Mouse (Mus musculus) CH12.LX (cell line): Measurements from ENCODE around the gene Acaca. TPM values are rescaled to one million over a fixed set of nuclear protein-coding genes. Genes with fewer than 3 reads are reported as not detected.

Source experiments
- DNase-seq: peaks from one replicate; pipeline ENCODE4 v3.0.0-alpha.2; 2013; ENCODE audit errors: extremely low read depth
- H3K27ac ChIP-seq: 2 replicates; pipeline ENCODE4 v1.5.1; 2012; ENCODE audit warnings: low read depth, mild to moderate bottlenecking, control low read depth, moderate library complexity; ENCODE audit not compliant: insufficient read depth
- H3K27me3 ChIP-seq: replicated peaks from 2 replicates; pipeline ENCODE3; 2012; ENCODE audit warnings: inconsistent platforms
- H3K36me3 ChIP-seq, 2 experiments: replicated peaks in 1 of 2; 2 replicates each; pipeline versions ENCODE3 to v1.6.1; 2012; ENCODE audit warnings: inconsistent platforms in 1 of 2, low read length in 1 of 2, mild to moderate bottlenecking in 1 of 2, mixed read lengths in 1 of 2, moderate library complexity in 1 of 2; ENCODE audit not compliant: control insufficient read depth in 1 of 2, insufficient read depth in 1 of 2
- H3K4me1 ChIP-seq, 2 experiments: 2 replicates each; pipeline ENCODE4 v1.6.1; 2012; ENCODE audit warnings: inconsistent platforms in 1 of 2, moderate library complexity in 1 of 2; ENCODE audit not compliant: insufficient read depth in 2 of 2, control insufficient read depth in 1 of 2
- H3K4me2 ChIP-seq: 2 replicates; pipeline ENCODE4 v1.6.1; 2012; ENCODE audit warnings: low read depth, mild to moderate bottlenecking, control low read depth; ENCODE audit not compliant: poor library complexity, insufficient read depth, severe bottlenecking
- H3K4me3 ChIP-seq, 3 experiments: fragments of 150-350 bp in 1 of 3; sonication (generic) in 1 of 3; replicated peaks in 1 of 3; 2 replicates each; pipeline versions ENCODE3 to v1.5.1; 2011 to 2012; ENCODE audit warnings: low read depth in 2 of 3, low read length in 2 of 3, mild to moderate bottlenecking in 2 of 3, moderate library complexity in 2 of 3, control low read depth in 1 of 3, improper control_type of control experiment in 1 of 3, inconsistent platforms in 1 of 3, mixed read lengths in 1 of 3; ENCODE audit not compliant: poor library complexity in 1 of 3
- H3K79me2 ChIP-seq: replicated peaks from 2 replicates; pipeline ENCODE4 v1.6.1; 2012; ENCODE audit warnings: mild to moderate bottlenecking, moderate library complexity; ENCODE audit not compliant: control insufficient read depth, poor library complexity, insufficient read depth, severe bottlenecking; ENCODE audit errors: extremely low read depth
- H3K9ac ChIP-seq: 2 replicates; pipeline ENCODE4 v1.6.1; 2012; ENCODE audit warnings: low read depth, mild to moderate bottlenecking, control low read depth, moderate library complexity; ENCODE audit not compliant: insufficient read depth
- H3K9me3 ChIP-seq: replicated peaks from 2 replicates; pipeline ENCODE3; 2012; ENCODE audit warnings: low read length, inconsistent platforms, mixed read lengths
- BHLHE40 ChIP-seq: IDR thresholded peaks from 2 replicates; pipeline ENCODE4 v1.6.1; 2011; ENCODE audit warnings: mild to moderate bottlenecking, low read depth, low read length, improper control_type of control experiment
- CHD2 ChIP-seq: IDR thresholded peaks from 2 replicates; pipeline ENCODE4 v1.6.1; 2011; ENCODE audit warnings: low read length, improper control_type of control experiment
- CTCF ChIP-seq, 2 experiments: IDR thresholded peaks in 1 of 2; conservative IDR thresholded peaks in 1 of 2; 2 replicates each; pipeline ENCODE4 v1.5.1; 2011 to 2012; ENCODE audit warnings: low read depth in 2 of 2, low read length in 2 of 2, improper control_type of control experiment in 1 of 2, inconsistent platforms in 1 of 2, mild to moderate bottlenecking in 1 of 2, moderate library complexity in 1 of 2
- E2F4 ChIP-seq: IDR thresholded peaks from 2 replicates; pipeline ENCODE4 v1.6.1; 2011; ENCODE audit warnings: low read depth, low read length, improper control_type of control experiment; ENCODE audit not compliant: insufficient replicate concordance
- ELF1 ChIP-seq: IDR thresholded peaks from 2 replicates; pipeline ENCODE4 v1.6.1; 2014; ENCODE audit warnings: low read depth, mild to moderate bottlenecking, inconsistent platforms, low read length, improper control_type of control experiment
- ETS1 ChIP-seq: conservative IDR thresholded peaks from 2 replicates; pipeline ENCODE4 v1.6.1; 2012; ENCODE audit warnings: low read depth, mild to moderate bottlenecking, inconsistent platforms, low read length, improper control_type of control experiment, moderate library complexity
- GABPA ChIP-seq: IDR thresholded peaks from 2 replicates; pipeline ENCODE4 v1.6.1; 2012; ENCODE audit warnings: low read depth, low read length, improper control_type of control experiment, inconsistent platforms; ENCODE audit not compliant: insufficient replicate concordance
- HCFC1 ChIP-seq: IDR thresholded peaks from 2 replicates; pipeline ENCODE4 v1.6.1; 2012; ENCODE audit warnings: low read depth, mild to moderate bottlenecking, inconsistent platforms, low read length, improper control_type of control experiment
- JUN ChIP-seq: IDR thresholded peaks from 2 replicates; pipeline ENCODE4 v1.6.1; 2011; ENCODE audit warnings: low read depth, mild to moderate bottlenecking, low read length, improper control_type of control experiment, moderate library complexity; ENCODE audit not compliant: insufficient read depth
- KAT2A ChIP-seq: IDR thresholded peaks from 2 replicates; pipeline ENCODE4 v1.6.1; 2012; ENCODE audit warnings: low read length, improper control_type of control experiment, inconsistent platforms; ENCODE audit not compliant: insufficient replicate concordance
- MAX ChIP-seq: IDR thresholded peaks from 2 replicates; pipeline ENCODE4 v1.6.1; 2011; ENCODE audit warnings: low read length, improper control_type of control experiment
- MEF2A ChIP-seq: IDR thresholded peaks from 2 replicates; pipeline ENCODE4 v1.6.1; 2014; ENCODE audit warnings: low read depth, mild to moderate bottlenecking, inconsistent platforms, low read length, improper control_type of control experiment, borderline replicate concordance
- MXI1 ChIP-seq: IDR thresholded peaks from 2 replicates; pipeline ENCODE4 v1.6.1; 2011; ENCODE audit warnings: mild to moderate bottlenecking, low read depth, low read length, improper control_type of control experiment
- MYC ChIP-seq: IDR thresholded peaks from 2 replicates; pipeline ENCODE4 v1.6.1; 2011; ENCODE audit warnings: low read depth, mild to moderate bottlenecking, improper control_type of control experiment, low read length
- NELFE ChIP-seq: IDR thresholded peaks from 2 replicates; pipeline ENCODE4 v1.6.1; 2011; ENCODE audit warnings: low read depth, low read length, improper control_type of control experiment
- NRF1 ChIP-seq: IDR thresholded peaks from 2 replicates; pipeline ENCODE4 v1.6.1; 2014; ENCODE audit warnings: low read depth, mild to moderate bottlenecking, inconsistent platforms, low read length, improper control_type of control experiment, moderate library complexity
- POLR2A ChIP-seq: IDR thresholded peaks from 2 replicates; pipeline ENCODE4 v1.6.1; 2011; ENCODE audit warnings: low read depth, mild to moderate bottlenecking, improper control_type of control experiment, low read length
- POLR2AphosphoS2 ChIP-seq: IDR thresholded peaks from 2 replicates; pipeline ENCODE4 v1.6.1; 2011; ENCODE audit warnings: low read depth, low read length, improper control_type of control experiment
- SIN3A ChIP-seq: IDR thresholded peaks from 2 replicates; pipeline ENCODE4 v1.6.1; 2012; ENCODE audit warnings: low read length, improper control_type of control experiment, inconsistent platforms
- SMC3 ChIP-seq: IDR thresholded peaks from 2 replicates; pipeline ENCODE4 v1.6.1; 2011; ENCODE audit warnings: low read depth, low read length, improper control_type of control experiment
- TCF12 ChIP-seq: IDR thresholded peaks from 2 replicates; pipeline ENCODE4 v1.6.1; 2014; ENCODE audit warnings: low read depth, mild to moderate bottlenecking, inconsistent platforms, low read length, improper control_type of control experiment
- UBTF ChIP-seq: IDR thresholded peaks from 2 replicates; pipeline ENCODE4 v1.6.1; 2012; ENCODE audit warnings: low read depth, mild to moderate bottlenecking, inconsistent platforms, low read length, improper control_type of control experiment, moderate library complexity
- USF1 ChIP-seq: IDR thresholded peaks from 2 replicates; pipeline ENCODE4 v1.6.1; 2014; ENCODE audit warnings: low read depth, mild to moderate bottlenecking, inconsistent platforms, low read length, improper control_type of control experiment
- ZC3H11A ChIP-seq: IDR thresholded peaks from 2 replicates; pipeline ENCODE4 v1.6.1; 2012; ENCODE audit warnings: low read depth, mild to moderate bottlenecking, inconsistent platforms, low read length, improper control_type of control experiment
- ZKSCAN1 ChIP-seq: IDR thresholded peaks from 2 replicates; pipeline ENCODE4 v1.6.1; 2012; ENCODE audit warnings: low read depth, inconsistent platforms, low read length, improper control_type of control experiment, borderline replicate concordance
- ZMIZ1 ChIP-seq: IDR thresholded peaks from 2 replicates; pipeline ENCODE4 v1.6.1; 2012; ENCODE audit warnings: low read depth, mild to moderate bottlenecking, inconsistent platforms, low read length, improper control_type of control experiment
- dilution Hi-C: fragments of 300-500 bp; cut with MboI; formaldehyde crosslinking; loops from 2 replicates; pipeline ENCODE4 v1.14.3; 2020; ENCODE audit warnings: low sequenced_read_pairs; ENCODE audit not compliant: extremely low pct_unique_long_range_greater_than_20kb, extremely low pct_ligation_motif_present
- in situ Hi-C: fragments of 300-500 bp; cut with MboI; formaldehyde crosslinking; loops from 3 replicates; pipeline ENCODE4 v1.14.3; 2019; ENCODE audit warnings: low sequenced_read_pairs, low pct_ligation_motif_present, low pct_unique_long_range_greater_than_20kb, mixed read lengths
- polyA plus RNA-seq: library from polyadenylated mRNA; unstranded; fragments of >175 nt; gene quantifications from 2 replicates; pipeline ENCODE4 v1.2.1, GENCODE M21; 2012; ENCODE audit warnings: low read depth; ENCODE audit not compliant: insufficient read length
- total RNA-seq, 2 experiments: library from RNA; depleted of rRNA; stranded (reverse); fragments of 300-350 nt in 1 of 2; fragments of >200 nt in 1 of 2; gene quantifications; 2 replicates each; pipeline ENCODE4 v1.2.3; 2012 to 2014

The Acaca gene
- total RNA-seq (2012; rRNA removed) (61.7 and 76.5 TPM in 2 replicates), total RNA-seq (2014; rRNA removed) (35.0 and 36.9 TPM in 2 replicates), polyA plus RNA-seq (53.5 and 62.6 TPM in 2 replicates)

GRCm38 (mm10) chr11:84128943-84129798, at the start of gene Acaca, which contains the start of gene Tada2a:
Gene Acaca, plus strand, starts transcription at chr11:84129672.
Gene Tada2a, minus strand, starts transcription at chr11:84129600.
- Histone ChIP-seq H3K36me3 (peaks cover 22 to 34% of the 10 kb centered on the region in 2 experiments), H3K4me2 (peak within 1 kb of the TSS; percentile 72), H3K9ac (peak within 1 kb of the TSS; percentile 82), H3K27ac (no peak within 1 kb of the TSS), H3K27me3 (peaks cover 7% of the 10 kb centered on the region), H3K4me1 (peaks cover 0 to 34% of the 10 kb centered on the region in 2 experiments; a peak in 2 of 4 replicates), H3K79me2 (peaks cover 22% of the 10 kb centered on the region), H3K4me3 (peak within 1 kb of the TSS; percentile 75 to 91 (median 91)), H3K9me3 (no peaks in the 10 kb centered on the region)
- TF ChIP-seq JUN: no peak
- 0 out of 2 replicates have a peak, but pooled peaks have one; percentile 38 for TF ChIP-seq KAT2A
- peak; percentile 79; the same call in 1 of the 2 replicates for TF ChIP-seq POLR2A
- 0 out of 2 replicates have a peak, but pooled peaks have one; percentile 55 for TF ChIP-seq POLR2AphosphoS2
- peak; percentile 88 for TF ChIP-seq NELFE
- TF ChIP-seq USF1: peak; percentile 42
- no peak for TF ChIP-seq ETS1
- TF ChIP-seq E2F4: no peak
- TF ChIP-seq ZKSCAN1: no peak
- peak; percentile 97 for TF ChIP-seq BHLHE40
- TF ChIP-seq HCFC1: peak; percentile 49; the same call in 1 of the 2 replicates
- peak; percentile 48; the same call in 1 of the 2 replicates for TF ChIP-seq MEF2A
- peak; percentile 95 for TF ChIP-seq MXI1
- TF ChIP-seq CHD2: no peak
- TF ChIP-seq MAX: peak; percentile 75
- peak; percentile 56; the same call in 1 of the 2 replicates for TF ChIP-seq MYC
- no peak for TF ChIP-seq GABPA
- no peak for TF ChIP-seq ZC3H11A
- TF ChIP-seq TCF12: peak; percentile 79
- peak; percentile 32; the same call in 1 of the 2 replicates for TF ChIP-seq ELF1
- TF ChIP-seq NRF1: peak; percentile 81
- no peak for TF ChIP-seq SMC3
- 0 out of 4 replicates have a peak, but pooled peaks of 1 of the 2 experiments have one; percentile 0 for TF ChIP-seq CTCF (conservative IDR thresholded peaks at IDR 0.05 in 1 of 2, IDR thresholded peaks at IDR 0.05 in 1 of 2; ENCODE audit: low read depth in 2 of 2, low read length in 2 of 2)
- peak; percentile 72 for TF ChIP-seq SIN3A
- TF ChIP-seq UBTF: peak; percentile 10; the same call in 1 of the 2 replicates
- TF ChIP-seq ZMIZ1: peak; percentile 75
- dilution Hi-C loops (no loop called here), in situ Hi-C loops (loop anchor here (5.0 kb wide), 1 partner anchor 37 kb away; no protein-coding TSS in a partner anchor)
- DNase-seq: peak; percentile 77
